Mouse (Mus musculus) small intestine, adult 2 months (tissue): Measurements from ENCODE around the gene 9930022D16Rik.

Source experiments
- CTCF ChIP-seq: fragments of 200-500 bp; IDR thresholded peaks from 2 replicates; pipeline ENCODE4 v1.5.1; 2012; ENCODE audit warnings: low read depth, mild to moderate bottlenecking, control low read depth, inconsistent platforms, low read length, moderate library complexity, mixed read lengths; ENCODE audit not compliant: insufficient replicate concordance, insufficient read length; ENCODE audit errors: extremely low read depth
- POLR2A ChIP-seq: fragments of 200-500 bp; IDR thresholded peaks from 2 replicates; pipeline ENCODE4 v1.6.1; 2012; ENCODE audit warnings: low read depth, mild to moderate bottlenecking, control low read depth, inconsistent platforms, low read length, moderate library complexity

GRCm38 (mm10) chr11:109391200-109391599 lies 22.5 kb upstream of the 9930022D16Rik start:
- no peak for TF ChIP-seq CTCF
- TF ChIP-seq POLR2A = no peak
